Mouse (Mus musculus) kidney, embryonic 16.5 days (tissue): ENCODE measurements at regions not wholly inside any gene's neighbourhood (a gene's known extent, or its start where the extent isn't known, plus 50 kb on each side); places are given as distances from the start of the nearest gene placed in this dataset.

Experiments
- ATAC-seq: fragments of 200-750 bp; cut with Nextera tagmentation; 2 replicates; pipeline ENCODE4 v1.8.0; 2017; ENCODE audit warnings: moderate TSS enrichment; ENCODE audit not compliant: low FRiP score, low TSS enrichment
- H3K27ac ChIP-seq: fragments of 300-500 bp; sonication (generic); 2 replicates; pipeline ENCODE4 v1.5.1; 2014; ENCODE audit warnings: low read length
- H3K27me3 ChIP-seq: fragments of 300-500 bp; sonication (generic); 2 replicates; pipeline ENCODE4 v1.6.1; 2014; ENCODE audit warnings: low read length, control low read depth, mixed read lengths; ENCODE audit not compliant: insufficient read depth
- H3K36me3 ChIP-seq: fragments of 300-500 bp; sonication (generic); 2 replicates; pipeline ENCODE4 v1.6.1; 2014; ENCODE audit warnings: low read length, control low read depth, mixed read lengths; ENCODE audit not compliant: insufficient read depth
- H3K4me1 ChIP-seq: fragments of 300-500 bp; sonication (generic); 2 replicates; pipeline ENCODE4 v1.6.1; 2014; ENCODE audit warnings: low read length, control low read depth, mixed read lengths; ENCODE audit not compliant: insufficient read depth
- H3K4me2 ChIP-seq: fragments of 300-500 bp; sonication (generic); replicated peaks from 2 replicates; pipeline ENCODE4 v1.6.1; 2014; ENCODE audit warnings: low read depth, low read length
- H3K4me3 ChIP-seq: fragments of 300-500 bp; sonication (generic); 2 replicates; pipeline ENCODE4 v1.5.1; 2014; ENCODE audit warnings: mild to moderate bottlenecking, low read length
- H3K9ac ChIP-seq: fragments of 300-500 bp; sonication (generic); replicated peaks from 2 replicates; pipeline ENCODE4 v1.6.1; 2014; ENCODE audit warnings: low read length
- H3K9me3 ChIP-seq: fragments of 300-500 bp; sonication (generic); 2 replicates; pipeline ENCODE4 v1.6.1; 2016; ENCODE audit warnings: low read length, control low read depth
- WGBS: fragments of 180-500 bp; shearing (Covaris S2); extraction: QIAGEN DNeasy Blood & Tissue Kit; methylation state at CpG from one replicate; pipeline ENCODE4 v1.1.7; 2014; 5-methylcytosine and 5-hydroxymethylcytosine counted together

- WGBS: 68% methylated on average over 1 of the region's 1 CpGs
- Histone ChIP-seq H3K9ac (no peak overlapping the region), H3K4me3 (no peak overlapping the region), H3K27ac (no peak overlapping the region), H3K4me2 (no peak overlapping the region), H3K4me1 (no peaks in the 10 kb centered on the region), H3K9me3 (no peaks in the 10 kb centered on the region), H3K36me3 (no peaks in the 10 kb centered on the region), H3K27me3 (no peaks in the 10 kb centered on the region)
- no peak for ATAC-seq
Measured at GRCm38 (mm10) chr2:109017018-109017707, 263.4 kb upstream of the Kif18a start.

GRCm38 (mm10) chr2:109038131-109038695, 242.3 kb upstream of the Kif18a start:
- Histone ChIP-seq H3K36me3 (no peaks in the 10 kb centered on the region), H3K9me3 (no peaks in the 10 kb centered on the region), H3K4me3 (no peak overlapping the region), H3K4me1 (no peaks in the 10 kb centered on the region), H3K9ac (no peak overlapping the region), H3K27ac (no peak overlapping the region), H3K27me3 (no peaks in the 10 kb centered on the region), H3K4me2 (no peak overlapping the region)
- 81% methylated on average over 6 of the region's 6 CpGs for WGBS
- no peak for ATAC-seq
